Comparison of ENCODE assay signal across 9 mouse cellular contexts in genomic region chr15:102150301-102151135, GRCm38 (mm10). TPM values are rescaled to one million over a fixed set of nuclear protein-coding genes. Genes with fewer than 3 reads are reported as not detected.
DNase-seq lines count a peak whose midpoint lies in the region; ATAC-seq and TF ChIP-seq lines count a peak whose summit lies in the region.
"Had no signal": no experiment of that assay in that cellular context is flagged by ENCODE, and none has a peak within 500 bp of the region (broad histone marks: within the 10 kb centered on the region; RNA-seq: fewer than 3 reads in every experiment).

Soat2 (plus strand) TSS chr15:102150526.

- peaks cover 2% of the 10 kb centered on the region; the same call in 1 of the 2 replicates for H3K4me1 ChIP-seq in midbrain, embryonic 11.5 days (ENCODE audit: control insufficient read depth, insufficient read depth, low read length)
- H3K4me1 ChIP-seq in midbrain, postnatal 0 days (ENCODE audit: insufficient read depth, low read length): no peaks in the 10 kb centered on the region
- peaks cover 31% of the 10 kb centered on the region for H3K4me1 ChIP-seq in embryonic facial prominence, embryonic 10.5 days
- H3K4me1 ChIP-seq in intestine, embryonic 15.5 days (replicated peaks): peaks cover 23% of the 10 kb centered on the region
- 0 out of 2 replicates have a peak, but pooled peaks cover 3% of the 10 kb centered on the region for H3K4me1 ChIP-seq in lung, adult 2 months (ENCODE audit: control insufficient read depth, insufficient read depth, low read length)
- no peaks in the 10 kb centered on the region for H3K4me1 ChIP-seq in stomach, postnatal 0 days (replicated peaks; ENCODE audit: control insufficient read depth, insufficient read depth)

- WGBS in midbrain, embryonic 11.5 days: 54% methylated on average over 20 of the region's 20 CpGs
- WGBS in midbrain, postnatal 0 days: 64% methylated on average over 19 of the region's 20 CpGs
- 46% methylated on average over 20 of the region's 20 CpGs for WGBS in embryonic facial prominence, embryonic 10.5 days
- WGBS in intestine, embryonic 15.5 days: 30% methylated on average over 20 of the region's 20 CpGs
- 24% methylated on average over 20 of the region's 20 CpGs for WGBS in lung, adult 2 months
- WGBS in stomach, postnatal 0 days: 34% methylated on average over 20 of the region's 20 CpGs

- TF ChIP-seq EP300 in stomach, postnatal 0 days (optimal IDR thresholded peaks at IDR 0.05): no peak

- TF ChIP-seq CTCF in midbrain, postnatal 0 days (IDR thresholded peaks at IDR 0.05): no peak
- TF ChIP-seq CTCF in lung, adult 2 months (IDR thresholded peaks at IDR 0.05; ENCODE audit: insufficient read depth, low read length): no peak
- TF ChIP-seq CTCF in stomach, postnatal 0 days (IDR thresholded peaks at IDR 0.05; ENCODE audit: low read depth): no peak

- H3K36me3 ChIP-seq in midbrain, embryonic 11.5 days (ENCODE audit: control insufficient read depth, insufficient read depth, low read length): no peaks in the 10 kb centered on the region
- no peaks in the 10 kb centered on the region for H3K36me3 ChIP-seq in midbrain, postnatal 0 days (ENCODE audit: insufficient read depth, low read length)
- no peaks in the 10 kb centered on the region for H3K36me3 ChIP-seq in embryonic facial prominence, embryonic 10.5 days (replicated peaks)
- no peaks in the 10 kb centered on the region for H3K36me3 ChIP-seq in intestine, embryonic 15.5 days
- H3K36me3 ChIP-seq in stomach, postnatal 0 days (ENCODE audit: control insufficient read depth, insufficient read depth, low read length): no peaks in the 10 kb centered on the region
- H3K36me3 ChIP-seq: embryonic facial prominence, embryonic 12.5 days had no signal

- no peak within 1 kb of the TSS for H3K27ac ChIP-seq in midbrain, embryonic 11.5 days (ENCODE audit: low read depth, low read length)
- no peak within 1 kb of the TSS for H3K27ac ChIP-seq in midbrain, postnatal 0 days (ENCODE audit: low read depth, low read length)
- H3K27ac ChIP-seq in embryonic facial prominence, embryonic 10.5 days (replicated peaks): peak within 1 kb of the TSS; percentile 73
- peak within 1 kb of the TSS; percentile 81 for H3K27ac ChIP-seq in intestine, embryonic 15.5 days
- H3K27ac ChIP-seq in stomach, postnatal 0 days (replicated peaks): peak within 1 kb of the TSS; percentile 86
- H3K27ac ChIP-seq: embryonic facial prominence, embryonic 12.5 days had no signal

- no peak for ATAC-seq in midbrain, embryonic 11.5 days (ENCODE audit: low FRiP score)
- no peak for ATAC-seq in midbrain, postnatal 0 days (ENCODE audit: low FRiP score)
- ATAC-seq in intestine, embryonic 15.5 days: peak; percentile 83
- peak; percentile 82 for ATAC-seq in stomach, postnatal 0 days (ENCODE audit: low FRiP score, low TSS enrichment)

- peaks cover 3% of the 10 kb centered on the region; the same call in 1 of the 2 replicates for H3K27me3 ChIP-seq in midbrain, embryonic 11.5 days (ENCODE audit: control insufficient read depth, insufficient read depth, low read length)
- H3K27me3 ChIP-seq in midbrain, postnatal 0 days (ENCODE audit: insufficient read depth, low read length): peaks cover 6% of the 10 kb centered on the region; the same call in 1 of the 2 replicates
- peaks cover 15% of the 10 kb centered on the region for H3K27me3 ChIP-seq in embryonic facial prominence, embryonic 10.5 days (replicated peaks; ENCODE audit: low read depth, poor library complexity, severe bottlenecking)
- peaks cover 4% of the 10 kb centered on the region; the same call in 1 of the 2 replicates for H3K27me3 ChIP-seq in intestine, embryonic 15.5 days (replicated peaks)
- H3K27me3 ChIP-seq in stomach, postnatal 0 days (ENCODE audit: control insufficient read depth, insufficient read depth, low read length): no peaks in the 10 kb centered on the region

- H3K4me2 ChIP-seq in midbrain, embryonic 11.5 days: no peak within 1 kb of the TSS
- no peak within 1 kb of the TSS for H3K4me2 ChIP-seq in midbrain, postnatal 0 days (ENCODE audit: low read depth, low read length, poor library complexity, severe bottlenecking)
- peak within 1 kb of the TSS; percentile 53 for H3K4me2 ChIP-seq in intestine, embryonic 15.5 days (replicated peaks)
- H3K4me2 ChIP-seq in stomach, postnatal 0 days (replicated peaks; ENCODE audit: low read depth): peak within 1 kb of the TSS; percentile 29
- H3K4me2 ChIP-seq: embryonic facial prominence, embryonic 12.5 days had no signal

- DNase-seq in midbrain, embryonic 11.5 days (ENCODE audit: low spot score, missing footprints): peak; percentile 75
- no peak for DNase-seq in midbrain, postnatal 0 days (ENCODE audit: low spot score)
- DNase-seq in embryonic facial prominence, embryonic 10.5 days (ENCODE audit: low spot score): peak; percentile 43
- DNase-seq in lung, adult 2 months: peak; percentile 44
- peak; percentile 76 for DNase-seq in stomach, postnatal 0 days (ENCODE audit: low spot score)
- DNase-seq in ovary, adult 18-20 months (ENCODE audit: low spot score): no peak
- no peak for DNase-seq in cerebellum, adult 9-11 months

- H3K4me3 ChIP-seq in midbrain, embryonic 11.5 days (ENCODE audit: low read depth, low read length): no peak within 1 kb of the TSS
- no peak within 1 kb of the TSS for H3K4me3 ChIP-seq in midbrain, postnatal 0 days (ENCODE audit: low read depth, low read length)
- 0 out of 2 replicates have a peak within 1 kb of the TSS, but pooled peaks have one; percentile 28 for H3K4me3 ChIP-seq in embryonic facial prominence, embryonic 10.5 days
- H3K4me3 ChIP-seq in intestine, embryonic 15.5 days (replicated peaks): peak within 1 kb of the TSS; percentile 22
- no peak within 1 kb of the TSS for H3K4me3 ChIP-seq in lung, adult 2 months (replicated peaks; ENCODE audit: extremely low read depth, low read depth, low read length)
- no peak within 1 kb of the TSS for H3K4me3 ChIP-seq in stomach, postnatal 0 days (ENCODE audit: low read depth, low read length)
- H3K4me3 ChIP-seq: embryonic facial prominence, embryonic 12.5 days had no signal

- 0 out of 2 replicates have a peak, but pooled peaks have one; percentile 18 for TF ChIP-seq POLR2A in lung, adult 2 months (IDR thresholded peaks at IDR 0.05; ENCODE audit: borderline replicate concordance, extremely low read depth, low read depth, low read length)

- no peaks in the 10 kb centered on the region for H3K9me3 ChIP-seq in midbrain, embryonic 11.5 days (ENCODE audit: control insufficient read depth, low read length)
- H3K9me3 ChIP-seq in midbrain, postnatal 0 days (ENCODE audit: low read length): no peaks in the 10 kb centered on the region
- no peaks in the 10 kb centered on the region for H3K9me3 ChIP-seq in embryonic facial prominence, embryonic 10.5 days
- no peaks in the 10 kb centered on the region for H3K9me3 ChIP-seq in intestine, embryonic 15.5 days
- no peaks in the 10 kb centered on the region for H3K9me3 ChIP-seq in stomach, postnatal 0 days (ENCODE audit: control insufficient read depth, low read length)
- H3K9me3 ChIP-seq: embryonic facial prominence, embryonic 12.5 days had no signal

- no peak within 1 kb of the TSS for H3K9ac ChIP-seq in midbrain, embryonic 11.5 days (ENCODE audit: low read length)
- no peak within 1 kb of the TSS for H3K9ac ChIP-seq in midbrain, postnatal 0 days (replicated peaks; ENCODE audit: low read length, poor library complexity, severe bottlenecking)
- H3K9ac ChIP-seq in intestine, embryonic 15.5 days: peak within 1 kb of the TSS; percentile 28
- peak within 1 kb of the TSS; percentile 41 for H3K9ac ChIP-seq in stomach, postnatal 0 days (ENCODE audit: low read length)
- H3K9ac ChIP-seq: embryonic facial prominence, embryonic 12.5 days had no signal

RNA-seq across cellular contexts. Expression of gene Soat2, which starts in this region (rescaled TPM):
- polyA plus RNA-seq in midbrain, embryonic 11.5 days (2014; fragmentation: Nextera tagmentation; extraction: Ambion mirVana): not detected in 2 replicates
- 0.61 TPM in 1 of 2 replicates, not detected in the other for total RNA-seq in midbrain, postnatal 0 days (2014; rRNA removed)
- polyA plus RNA-seq in midbrain, postnatal 0 days (2015; fragmentation: Nextera tagmentation; extraction: Ambion mirVana): 0.06 and 0.12 TPM in 2 replicates
- 0.09 and 0.18 TPM in 2 replicates for polyA plus RNA-seq in embryonic facial prominence, embryonic 10.5 days (2016; fragmentation: Nextera tagmentation; extraction: Ambion mirVana)
- 12.0 and 14.3 TPM in 2 replicates for polyA plus RNA-seq in intestine, embryonic 15.5 days (2015; fragmentation: Nextera tagmentation; extraction: Ambion mirVana)
- 1.1 and 1.2 TPM in 2 replicates for polyA plus RNA-seq in lung, adult 2 months (2012; rRNA removed)
- polyA plus RNA-seq in stomach, postnatal 0 days (2015; fragmentation: Nextera tagmentation; extraction: Ambion mirVana): 5.9 and 6.0 TPM in 2 replicates

Comparison
In these comparisons a context has a peak if more than half of its experiments do, and no peak if none do; other contexts are left out.
1. Peak in DNase-seq in midbrain, embryonic 11.5 days; RNA of the gene not detected or under 1 TPM.
2. Peak in DNase-seq, H3K4me3 ChIP-seq and H3K27ac ChIP-seq in embryonic facial prominence, embryonic 10.5 days; RNA of the gene not detected or under 1 TPM.
3. ATAC-seq: peak in intestine, embryonic 15.5 days (single experiment) and stomach, postnatal 0 days (single experiment); none in midbrain, embryonic 11.5 days (single experiment) and midbrain, postnatal 0 days (single experiment).
4. DNase-seq: peak in lung, adult 2 months (single experiment) and stomach, postnatal 0 days (single experiment); none in midbrain, postnatal 0 days (single experiment), ovary, adult 18-20 months (single experiment) and cerebellum, adult 9-11 months (single experiment).
5. H3K27ac ChIP-seq: peak in intestine, embryonic 15.5 days (single experiment) and stomach, postnatal 0 days (single experiment); none in midbrain, embryonic 11.5 days (single experiment) and midbrain, postnatal 0 days (single experiment).
6. H3K4me2 ChIP-seq: peak in intestine, embryonic 15.5 days (single experiment) and stomach, postnatal 0 days (single experiment); none in midbrain, embryonic 11.5 days (single experiment) and midbrain, postnatal 0 days (single experiment).
7. H3K9ac ChIP-seq: peak in intestine, embryonic 15.5 days (single experiment) and stomach, postnatal 0 days (single experiment); none in midbrain, embryonic 11.5 days (single experiment) and midbrain, postnatal 0 days (single experiment).